Mouse (Mus musculus) megakaryocyte-erythroid progenitor cell, adult 5-6 weeks (primary cell): Measurements from ENCODE around the gene Dazap1. TPM values are rescaled to one million over a fixed set of nuclear protein-coding genes. Genes with fewer than 3 reads are reported as not detected.

Experiments used
- ATAC-seq: replicated peaks from 2 replicates; pipeline ENCODE4 v1.8.0; 2016; ENCODE audit warnings: mild to moderate bottlenecking, inconsistent platforms; ENCODE audit not compliant: severe bottlenecking, poor library complexity, low FRiP score, low TSS enrichment
- total RNA-seq, 2 experiments: library from RNA; stranded (forward) in 1 of 2; stranded (reverse) in 1 of 2; fragments of 200-1000, 215-1000 nt in 1 of 2; fragments of >200 nt in 1 of 2; fragmentation: Nextera tagmentation in 1 of 2; gene quantifications; 2 replicates each; pipeline ENCODE4 v1.2.3; 2014 to 2017

The Dazap1 gene
- total RNA-seq, 2 experiments from 2014 or later = 163 to 335 TPM

DNA sequence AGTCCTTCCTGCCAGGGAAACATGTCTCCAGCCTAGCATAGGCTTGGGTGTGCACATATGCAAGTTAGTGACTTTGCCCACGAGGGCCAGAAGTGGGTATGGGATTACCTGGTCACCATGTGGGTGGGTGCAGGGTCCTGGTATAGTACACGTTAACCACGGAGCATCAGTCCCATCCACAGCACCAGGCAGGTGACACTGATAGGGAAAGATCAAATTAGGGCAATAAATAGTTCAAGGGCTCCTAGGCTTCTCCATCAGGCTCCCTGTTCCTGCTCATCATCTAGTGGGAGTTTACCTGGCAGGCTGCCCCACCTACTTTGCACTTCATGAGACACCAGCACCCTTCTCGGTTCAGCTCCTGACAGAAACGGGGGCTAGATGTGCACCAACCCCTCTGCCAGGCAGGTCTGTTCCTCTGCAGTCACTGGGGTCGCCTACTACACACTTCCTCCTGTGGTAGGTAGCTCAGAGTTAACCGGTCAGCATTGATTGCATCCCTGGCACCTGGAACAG is 33.6 kb downstream of the Dazap1 start:
- ATAC-seq = no peak

DNA sequence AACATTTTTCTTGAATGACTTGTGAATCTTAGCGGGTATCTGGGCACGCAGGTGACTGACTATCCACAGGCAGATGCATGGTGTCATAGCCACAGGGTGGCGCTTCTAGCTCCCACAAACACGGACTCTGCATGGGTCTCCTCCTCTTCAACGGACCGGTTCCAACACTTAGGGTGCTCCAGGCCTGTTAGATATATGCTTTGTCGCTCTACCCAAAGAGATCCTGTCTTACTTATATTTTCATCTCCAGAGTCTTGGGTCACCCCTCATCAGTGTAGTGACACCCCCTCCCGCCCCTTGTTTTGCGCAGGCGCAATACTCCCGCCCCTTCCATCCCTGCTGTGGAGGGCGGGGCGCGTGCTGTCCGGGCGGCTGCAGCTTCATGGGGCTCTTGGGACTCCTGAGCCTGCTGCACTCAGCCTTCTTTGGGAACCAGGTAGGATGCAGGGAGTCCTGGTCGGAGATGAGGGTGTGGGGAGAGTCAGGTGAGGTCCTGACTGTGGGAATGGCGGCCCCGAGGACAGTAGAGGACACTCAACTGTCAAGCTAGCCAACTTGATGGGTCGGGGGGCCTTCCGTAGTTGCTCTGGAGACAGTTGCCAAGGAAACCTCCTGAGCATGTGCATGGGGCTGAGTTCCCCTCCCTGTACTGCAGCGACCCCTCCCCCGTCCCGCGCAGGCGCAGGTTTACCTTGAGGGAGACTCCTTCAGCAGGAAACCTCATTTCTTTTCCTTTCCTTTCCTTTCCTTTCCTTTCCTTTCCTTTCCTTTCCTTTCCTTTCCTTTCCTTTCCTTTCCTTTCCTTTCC is 34.5 kb downstream of the Dazap1 start, which contains the start of gene Apc2:
Apc2 (plus strand) TSS at position 360 of the 808 bp plus-strand sequence.
- peak; percentile 62 for ATAC-seq

DNA sequence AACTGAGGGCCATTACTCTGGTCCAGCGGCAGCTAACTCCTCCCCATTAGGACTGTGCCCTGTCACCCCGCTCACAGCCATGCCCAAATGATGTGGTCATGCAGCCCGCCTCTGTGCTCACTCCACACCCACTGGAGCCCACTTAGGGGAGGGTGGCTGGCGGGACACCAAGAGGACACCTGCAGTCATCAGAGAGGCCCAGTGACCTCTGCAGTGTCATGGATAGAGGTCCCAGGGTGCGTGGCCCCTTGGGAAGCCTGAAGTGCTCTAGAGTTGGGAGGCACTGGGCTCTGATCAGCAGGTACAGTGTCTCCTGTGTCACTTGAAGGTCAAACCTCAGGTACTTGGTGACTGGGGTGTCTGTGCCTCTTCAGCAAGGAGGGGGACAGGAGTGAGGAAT is 35.5 kb downstream of the Dazap1 start:
- ATAC-seq = no peak

DNA sequence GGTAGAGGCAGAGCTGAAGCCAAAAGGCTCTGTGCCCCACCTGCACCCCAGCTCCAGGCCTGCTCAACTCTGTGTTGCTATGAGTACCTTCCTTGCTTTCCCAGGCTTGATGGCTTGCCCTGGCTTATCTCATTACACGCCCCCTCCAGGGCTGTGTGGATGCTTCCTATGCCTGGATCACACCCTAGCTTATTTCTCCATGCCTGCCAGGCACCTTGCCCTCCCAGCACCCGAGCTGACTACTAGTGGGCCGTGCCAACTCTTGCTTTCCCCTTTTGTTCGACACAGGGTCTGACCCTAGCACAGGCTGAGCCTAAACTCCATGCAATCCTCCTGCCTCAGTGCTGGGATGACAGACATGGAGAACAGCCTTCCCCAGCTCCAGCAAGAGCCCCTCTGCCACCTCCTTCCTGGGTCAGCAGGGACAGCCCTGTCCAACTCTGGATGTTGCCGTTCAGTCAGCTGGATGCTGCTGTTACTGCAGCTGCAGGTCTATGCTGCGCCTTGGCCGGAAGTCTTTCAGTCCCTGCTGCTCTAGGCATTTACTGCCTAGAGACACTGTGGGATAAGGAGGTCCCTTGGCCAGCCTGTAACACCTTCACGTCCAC is 36.3 kb downstream of the Dazap1 start:
- no peak for ATAC-seq

DNA sequence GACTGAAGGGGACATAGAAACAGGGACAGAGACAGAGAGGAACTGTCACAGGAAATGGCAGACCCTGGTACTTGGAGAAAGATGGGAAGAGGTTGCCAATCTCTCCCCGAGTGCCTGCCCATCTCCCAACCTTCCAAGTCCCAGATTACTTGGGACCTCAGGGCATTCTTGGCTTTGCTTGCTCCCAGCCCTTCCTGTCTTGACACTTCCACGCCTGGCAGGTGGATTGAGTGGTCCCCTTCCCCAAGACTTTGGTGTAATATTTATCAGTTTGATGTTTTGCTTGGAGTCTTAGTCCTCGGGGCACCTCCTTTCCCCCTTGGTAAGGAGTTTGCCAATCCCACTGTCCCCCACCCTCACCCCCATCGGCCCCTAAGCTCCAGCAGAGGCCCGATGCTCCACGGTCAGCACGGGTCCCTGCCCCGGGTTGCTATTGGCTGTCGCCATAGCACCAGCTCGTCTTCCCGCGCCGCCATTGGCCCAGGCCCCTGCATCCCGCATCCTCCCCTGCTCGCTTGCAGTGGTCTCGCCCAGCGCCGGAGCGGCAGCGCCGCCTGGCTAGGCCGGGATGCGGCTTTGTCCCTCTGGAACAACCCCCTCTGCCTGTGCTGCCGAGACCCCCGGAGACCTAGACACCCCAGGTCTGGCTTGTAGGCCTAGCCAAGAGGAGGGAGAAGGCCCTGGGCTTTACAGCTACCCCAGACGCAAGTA is 37.4 kb downstream of the Dazap1 start:
- no peak for ATAC-seq

DNA sequence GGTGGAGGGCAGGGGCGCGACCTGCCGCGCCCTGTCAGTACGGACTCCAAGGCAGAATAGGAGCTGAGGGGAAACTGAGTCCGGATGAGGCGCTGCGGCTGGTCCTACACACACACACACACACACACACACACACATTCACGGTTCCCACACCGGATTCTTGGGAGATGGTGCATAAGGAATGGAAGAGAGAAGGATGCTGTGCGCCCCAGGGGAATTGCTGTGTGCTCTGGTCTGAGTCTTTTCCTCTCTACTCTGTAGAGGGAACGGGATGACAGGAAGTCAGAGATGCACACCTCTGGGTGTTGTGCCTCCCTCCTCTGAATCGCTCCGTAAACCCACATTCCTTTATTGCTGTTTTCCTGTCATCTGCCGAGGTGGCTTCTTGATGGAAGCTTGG is 38.0 kb downstream of the Dazap1 start:
- ATAC-seq = no peak

DNA sequence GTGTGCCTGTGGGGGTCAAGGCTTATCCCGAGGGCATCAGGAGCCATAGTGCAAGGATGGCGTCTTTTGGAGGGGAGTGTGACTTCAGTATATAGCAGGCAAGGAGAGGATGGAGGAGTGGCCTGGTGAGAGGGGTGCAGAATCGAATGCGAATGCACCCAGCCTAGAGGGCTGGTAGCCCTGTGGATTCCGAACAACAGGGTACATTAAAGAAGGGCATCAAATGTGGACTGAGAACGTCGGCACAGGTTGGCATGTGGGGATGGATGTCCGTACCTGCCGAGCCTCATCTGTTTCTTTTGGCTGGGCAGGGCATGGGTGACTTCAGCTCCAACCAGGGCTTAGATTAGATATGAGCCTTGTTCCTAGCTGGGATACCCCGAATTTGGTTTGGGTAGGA is 38.5 kb downstream of the Dazap1 start:
- no peak for ATAC-seq

DNA sequence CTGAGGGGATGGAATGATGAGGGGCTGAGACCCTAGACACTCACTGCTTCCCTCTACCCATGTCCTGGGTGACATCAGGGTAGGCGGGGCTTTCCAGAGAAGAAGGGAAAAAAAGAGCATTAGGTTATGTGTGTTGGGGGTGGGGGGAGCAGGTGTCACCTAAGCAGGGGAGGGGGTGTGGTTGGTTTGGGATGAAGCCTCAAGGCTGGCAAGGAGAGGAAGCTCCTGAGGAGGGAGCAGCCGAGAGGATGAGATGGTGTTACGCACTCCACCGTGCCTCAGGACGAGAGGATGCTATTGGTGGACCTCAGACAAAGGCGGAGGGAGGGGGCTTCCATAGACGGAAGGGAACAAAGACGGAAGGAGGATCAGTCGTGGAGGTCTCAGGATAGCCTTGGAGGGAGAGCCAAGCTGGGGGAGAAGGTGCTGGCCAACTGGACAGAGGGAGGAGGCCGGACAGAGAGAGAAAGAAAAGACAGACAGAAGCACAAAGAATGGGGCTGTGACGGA is 39.4 kb downstream of the Dazap1 start:
- no peak for ATAC-seq

DNA sequence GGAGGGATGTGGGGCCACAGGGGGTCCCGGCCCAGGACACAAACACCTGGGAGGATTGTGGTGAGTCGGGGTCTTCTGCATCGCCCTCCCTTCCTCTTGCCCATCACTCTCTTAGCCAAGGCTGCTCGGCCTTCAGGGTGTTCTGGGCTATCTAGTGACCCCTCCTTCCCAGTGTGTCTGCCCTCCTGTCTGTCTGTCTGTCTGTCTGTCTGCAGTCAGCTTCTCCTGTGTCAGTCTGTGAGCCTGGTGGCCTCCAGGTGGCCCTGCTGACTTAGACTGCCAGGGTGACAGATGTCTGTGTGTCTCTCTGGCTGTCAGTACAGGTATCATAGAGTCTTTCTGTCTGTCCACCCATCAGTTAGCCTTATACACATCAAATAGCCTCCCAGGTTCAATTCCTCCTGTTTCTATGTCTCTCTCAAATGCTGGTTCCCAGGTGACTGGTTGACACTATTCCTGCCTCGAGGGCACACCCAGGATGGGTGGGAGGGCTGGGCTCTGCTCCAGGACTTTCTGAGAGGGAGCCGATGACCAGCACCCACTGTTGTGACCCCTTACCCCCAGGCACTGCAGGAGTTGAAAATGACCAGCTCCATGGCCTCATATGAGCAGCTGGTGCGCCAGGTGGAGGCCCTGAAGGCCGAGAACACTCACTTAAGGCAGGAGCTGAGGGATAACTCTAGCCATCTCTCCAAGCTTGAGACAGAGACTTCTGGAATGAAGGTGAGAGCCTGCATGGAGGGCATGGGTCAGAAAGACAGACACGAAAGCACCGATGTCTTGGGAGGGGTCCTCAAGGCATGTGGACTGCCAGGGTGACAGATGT is 40.2 kb downstream of the Dazap1 start:
- ATAC-seq = no peak

DNA sequence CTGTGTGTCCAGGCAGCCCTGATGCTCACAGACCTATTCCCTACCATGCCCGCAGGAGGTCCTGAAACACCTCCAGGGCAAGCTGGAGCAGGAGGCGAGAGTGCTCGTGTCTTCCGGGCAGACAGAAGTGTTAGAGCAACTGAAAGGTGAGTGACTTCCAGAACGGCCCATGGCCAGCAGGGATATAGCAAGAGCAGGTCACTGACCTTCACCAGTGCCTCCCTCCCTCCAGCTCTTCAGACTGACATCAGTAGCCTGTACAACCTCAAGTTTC is 40.7 kb downstream of the Dazap1 start:
- no peak for ATAC-seq

DNA sequence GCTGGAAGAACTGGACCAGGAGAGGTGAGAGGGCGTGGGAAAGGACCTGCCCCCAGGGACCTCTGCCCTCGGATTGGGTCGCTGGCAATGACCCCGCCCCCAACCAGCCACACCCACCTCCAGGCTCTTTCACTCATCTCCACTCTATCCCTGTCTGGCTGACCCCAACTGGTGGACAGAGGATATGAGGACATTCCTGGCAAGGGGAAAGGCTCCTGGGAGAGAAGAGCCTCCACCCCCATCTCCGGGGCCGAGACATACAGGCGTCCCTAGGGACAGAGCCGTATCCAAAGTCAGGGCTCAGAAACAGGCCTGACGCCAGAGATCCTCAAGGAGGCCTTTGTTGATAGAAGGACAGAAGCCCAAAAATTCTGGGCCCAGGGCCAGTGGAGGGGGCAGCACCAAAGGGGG is 41.2 kb downstream of the Dazap1 start:
- ATAC-seq = no peak

DNA sequence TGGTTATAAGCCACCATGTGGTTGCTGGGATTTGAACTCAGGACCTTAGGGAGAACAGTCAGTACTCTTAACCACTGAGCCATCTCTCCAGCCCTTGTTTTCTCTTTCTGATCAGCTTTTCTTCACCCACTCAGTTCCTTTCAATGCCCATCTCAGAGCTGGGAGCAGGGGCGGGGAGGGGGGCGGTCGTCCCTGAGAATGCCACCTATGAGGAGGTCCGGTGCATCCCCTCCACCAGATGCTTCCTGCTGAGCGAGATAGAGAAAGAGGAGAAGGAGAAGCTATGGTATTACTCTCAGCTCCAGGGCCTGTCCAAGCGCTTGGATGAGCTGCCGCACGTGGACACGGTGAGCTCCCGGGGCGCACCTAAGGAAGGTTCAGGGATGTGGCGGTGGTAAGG is 43.2 kb downstream of the Dazap1 start:
- 0 out of 2 replicates have a peak, but pooled peaks have one; percentile 1 for ATAC-seq

DNA sequence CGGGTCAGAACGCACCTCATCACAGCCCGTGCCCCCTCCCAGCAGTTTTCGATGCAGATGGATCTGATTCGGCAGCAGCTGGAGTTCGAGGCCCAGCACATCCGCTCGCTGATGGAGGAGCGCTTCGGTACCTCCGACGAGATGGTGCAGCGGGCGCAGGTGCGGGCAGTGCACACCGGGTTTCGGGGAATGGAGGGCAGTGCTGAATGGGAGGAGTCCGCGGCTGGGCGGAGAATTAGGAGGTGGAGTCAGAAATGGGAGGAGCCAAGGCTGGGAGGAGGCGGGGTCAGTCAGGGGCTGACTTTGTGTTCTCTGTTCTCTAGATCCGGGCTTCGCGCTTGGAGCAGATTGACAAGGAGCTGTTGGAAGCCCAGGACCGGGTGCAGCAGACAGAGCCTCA is 43.6 kb downstream of the Dazap1 start:
- peak; percentile 90 for ATAC-seq

DNA sequence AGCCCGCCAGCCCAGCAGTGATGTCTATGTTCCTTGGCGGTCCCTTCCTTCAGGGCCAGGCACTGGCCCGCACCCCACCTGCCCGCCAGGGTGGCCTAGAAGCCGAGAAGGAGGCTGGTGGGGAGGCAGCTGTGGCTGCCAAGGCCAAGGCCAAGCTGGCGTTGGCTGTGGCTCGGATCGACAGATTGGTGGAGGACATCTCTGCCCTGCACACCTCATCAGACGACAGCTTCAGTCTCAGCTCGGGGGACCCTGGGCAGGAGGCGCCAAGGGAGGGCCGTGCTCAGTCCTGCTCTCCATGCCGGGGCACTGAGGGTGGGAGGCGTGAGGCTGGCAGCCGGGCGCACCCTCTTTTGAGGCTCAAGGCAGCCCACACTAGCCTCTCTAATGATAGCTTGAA is 50.3 kb downstream of the Dazap1 start:
- no peak for ATAC-seq

DNA sequence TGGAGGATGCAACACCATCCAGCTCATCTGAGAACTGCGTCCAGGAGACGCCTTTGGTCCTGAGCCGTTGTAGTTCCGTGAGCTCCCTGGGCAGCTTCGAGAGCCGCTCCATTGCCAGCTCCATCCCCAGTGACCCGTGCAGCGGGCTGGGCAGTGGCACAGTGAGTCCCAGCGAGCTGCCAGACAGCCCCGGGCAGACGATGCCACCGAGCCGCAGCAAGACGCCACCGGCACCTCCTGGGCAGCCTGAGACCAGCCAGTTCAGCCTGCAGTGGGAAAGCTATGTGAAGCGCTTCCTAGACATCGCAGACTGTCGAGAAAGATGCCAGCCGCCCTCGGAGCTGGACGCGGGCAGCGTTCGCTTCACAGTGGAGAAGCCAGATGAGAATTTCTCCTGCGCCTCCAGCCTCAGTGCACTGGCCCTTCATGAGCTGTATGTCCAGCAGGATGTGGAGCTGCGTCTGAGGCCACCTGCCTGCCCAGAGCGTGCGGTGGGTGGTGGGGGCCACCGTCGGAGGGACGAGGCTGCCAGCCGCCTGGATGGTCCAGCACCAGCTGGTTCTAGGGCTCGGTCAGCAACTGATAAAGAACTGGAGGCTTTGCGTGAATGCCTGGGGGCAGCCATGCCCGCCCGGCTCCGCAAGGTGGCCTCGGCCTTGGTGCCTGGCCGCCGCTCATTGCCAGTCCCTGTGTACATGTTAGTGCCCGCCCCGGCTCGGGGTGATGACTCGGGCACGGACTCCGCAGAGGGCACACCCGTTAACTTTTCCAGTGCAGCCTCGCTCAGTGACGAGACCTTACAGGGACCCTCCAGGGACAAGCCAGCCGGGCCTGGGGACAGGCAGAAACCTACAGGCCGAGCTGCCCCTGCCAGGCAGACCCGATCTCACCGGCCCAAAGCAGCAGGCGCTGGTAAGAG is 51.6 kb downstream of the Dazap1 start:
- no peak for ATAC-seq

DNA sequence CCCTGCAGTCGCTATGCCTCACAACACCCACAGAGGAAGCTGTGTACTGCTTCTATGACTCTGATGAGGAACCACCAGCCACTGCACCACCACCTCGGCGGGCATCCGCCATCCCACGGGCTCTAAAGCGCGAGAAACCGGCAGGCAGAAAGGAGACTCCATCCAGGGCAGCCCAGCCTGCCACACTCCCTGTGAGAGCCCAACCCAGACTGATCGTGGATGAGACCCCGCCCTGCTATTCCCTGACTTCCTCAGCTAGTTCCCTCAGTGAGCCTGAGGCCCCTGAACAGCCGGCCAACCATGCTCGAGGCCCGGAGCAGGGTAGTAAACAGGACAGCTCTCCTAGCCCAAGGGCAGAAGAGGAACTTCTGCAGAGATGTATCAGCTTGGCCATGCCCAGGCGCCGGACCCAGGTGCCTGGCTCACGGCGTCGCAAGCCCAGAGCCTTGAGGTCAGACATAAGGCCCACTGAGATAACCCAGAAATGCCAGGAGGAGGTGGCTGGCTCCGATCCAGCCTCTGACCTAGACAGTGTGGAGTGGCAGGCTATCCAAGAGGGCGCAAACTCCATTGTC is 52.4 kb downstream of the Dazap1 start:
- ATAC-seq = no peak

DNA sequence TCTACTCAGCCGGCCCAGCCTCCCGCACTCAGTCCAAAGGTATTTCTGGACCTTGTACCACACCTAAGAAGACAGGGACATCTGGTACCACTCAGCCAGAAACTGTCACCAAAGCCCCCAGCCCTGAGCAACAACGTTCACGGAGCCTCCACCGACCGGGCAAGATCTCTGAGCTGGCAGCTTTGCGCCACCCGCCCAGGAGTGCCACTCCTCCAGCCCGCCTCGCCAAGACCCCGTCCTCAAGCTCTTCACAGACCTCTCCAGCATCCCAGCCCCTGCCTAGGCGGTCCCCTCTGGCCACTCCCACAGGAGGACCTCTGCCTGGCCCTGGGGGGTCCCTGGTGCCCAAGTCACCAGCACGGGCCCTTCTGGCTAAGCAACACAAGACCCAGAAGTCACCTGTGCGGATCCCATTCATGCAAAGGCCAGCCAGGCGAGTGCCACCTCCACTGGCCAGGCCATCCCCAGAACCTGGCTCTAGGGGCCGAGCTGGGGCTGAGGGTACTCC is 53.3 kb downstream of the Dazap1 start:
- ATAC-seq = no peak

DNA sequence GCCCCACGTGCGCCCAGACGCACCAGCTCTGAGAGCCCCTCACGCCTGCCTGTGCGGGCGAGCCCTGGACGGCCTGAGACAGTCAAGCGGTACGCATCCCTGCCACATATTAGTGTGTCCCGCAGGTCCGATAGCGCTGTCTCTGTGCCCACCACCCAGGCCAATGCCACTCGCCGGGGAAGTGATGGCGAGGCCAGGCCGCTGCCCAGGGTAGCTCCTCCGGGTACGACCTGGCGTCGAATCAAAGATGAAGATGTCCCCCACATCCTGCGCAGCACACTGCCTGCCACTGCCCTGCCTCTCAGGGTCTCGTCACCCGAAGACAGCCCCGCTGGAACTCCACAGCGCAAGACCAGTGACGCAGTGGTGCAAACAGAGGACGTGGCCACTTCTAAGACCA is 54.0 kb downstream of the Dazap1 start:
- ATAC-seq = no peak
